Mouse (Mus musculus): ENCODE data around the gene Fam19a2. TPM values are rescaled to one million over a fixed set of nuclear protein-coding genes. Genes with fewer than 3 reads are reported as not detected.

The Fam19a2 gene
- 3.1 and 3.7 TPM in 2 replicates for polyA plus RNA-seq (2016; fragmentation: Nextera tagmentation; extraction: Ambion mirVana)

- Histone ChIP-seq H3K27me3 (ENCODE audit: insufficient read depth, poor library complexity, severe bottlenecking) (peaks cover 40% of the 10 kb centered on the region), H3K4me3 (peak within 1 kb of the TSS; percentile 62), H3K4me1 (replicated peaks) (peaks cover 24% of the 10 kb centered on the region), H3K36me3 (no peaks in the 10 kb centered on the region), H3K9me3 (no peaks in the 10 kb centered on the region), H3K27ac (peak within 1 kb of the TSS; percentile 72)
- peak; percentile 76 for DNase-seq (ENCODE audit: low spot score)
- WGBS: 3% methylated on average over 12 of the region's 12 CpGs
Observed at GRCm38 (mm10) chr10:123263876-123264309, at the start of gene Fam19a2. Fam19a2 (plus strand) TSS chr10:123263996.

- no peaks in the 10 kb centered on the region for H3K9me3 ChIP-seq
- 89% methylated on average over 5 of the region's 5 CpGs for WGBS
- H3K27ac ChIP-seq: no peak overlapping the region
- no peak overlapping the region for H3K4me3 ChIP-seq
- H3K27me3 ChIP-seq (ENCODE audit: insufficient read depth, poor library complexity, severe bottlenecking): no peaks in the 10 kb centered on the region
- no peaks in the 10 kb centered on the region for H3K36me3 ChIP-seq
- no peaks in the 10 kb centered on the region for H3K4me1 ChIP-seq (replicated peaks)
- no peak for DNase-seq (ENCODE audit: low spot score)
Observed at GRCm38 (mm10) chr10:123222785-123223184, 41.0 kb upstream of the Fam19a2 start.

DNA sequence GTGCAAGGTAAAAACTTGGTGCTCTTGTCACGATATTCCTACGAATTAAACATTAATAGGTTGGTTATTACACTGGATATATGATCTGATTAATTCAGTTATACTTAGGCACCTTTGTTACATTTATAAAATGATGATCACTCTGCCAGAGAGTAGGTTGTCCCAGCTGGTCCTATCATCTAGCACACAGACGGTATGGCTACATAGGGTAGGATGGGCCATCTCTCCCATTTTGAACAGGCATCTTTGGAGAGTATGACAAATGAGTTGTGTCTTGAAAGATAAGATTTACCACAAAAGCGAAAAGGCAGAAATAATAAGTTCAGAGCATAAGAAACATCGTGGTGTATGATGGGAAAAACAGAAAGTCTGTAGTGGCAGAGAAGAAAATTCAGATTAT, 34.4 kb upstream of the Fam19a2 start:
- no peak for DNase-seq (ENCODE audit: low spot score)
- no peaks in the 10 kb centered on the region for H3K4me1 ChIP-seq (replicated peaks)
- WGBS: 89% methylated on average over 5 of the region's 5 CpGs
- H3K36me3 ChIP-seq: no peaks in the 10 kb centered on the region
- H3K4me3 ChIP-seq: no peak overlapping the region
- no peak overlapping the region for H3K27ac ChIP-seq
- no peaks in the 10 kb centered on the region for H3K27me3 ChIP-seq (ENCODE audit: insufficient read depth, poor library complexity, severe bottlenecking)
- H3K9me3 ChIP-seq: no peaks in the 10 kb centered on the region

DNA sequence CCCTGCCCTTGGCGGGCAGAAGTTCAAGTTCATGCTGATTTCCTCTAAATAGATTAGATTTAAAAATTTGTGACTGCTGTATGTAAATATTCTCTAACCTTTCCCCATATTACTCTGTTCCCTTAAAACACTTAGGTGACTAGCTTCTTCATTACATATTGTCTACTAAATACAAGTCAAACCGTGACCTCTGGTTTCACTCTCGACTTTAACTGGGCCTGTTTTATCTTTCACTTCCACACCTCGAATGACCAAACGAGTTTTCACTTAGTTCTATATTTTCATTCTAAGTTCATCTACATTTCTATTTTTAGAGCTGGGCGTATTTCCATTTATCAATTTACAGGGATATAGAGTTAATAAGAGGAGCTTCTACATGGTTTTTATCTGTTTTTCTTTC, 15.7 kb upstream of the Fam19a2 start:
- H3K9me3 ChIP-seq: no peaks in the 10 kb centered on the region
- 89% methylated on average over 6 of the region's 6 CpGs for WGBS

DNA sequence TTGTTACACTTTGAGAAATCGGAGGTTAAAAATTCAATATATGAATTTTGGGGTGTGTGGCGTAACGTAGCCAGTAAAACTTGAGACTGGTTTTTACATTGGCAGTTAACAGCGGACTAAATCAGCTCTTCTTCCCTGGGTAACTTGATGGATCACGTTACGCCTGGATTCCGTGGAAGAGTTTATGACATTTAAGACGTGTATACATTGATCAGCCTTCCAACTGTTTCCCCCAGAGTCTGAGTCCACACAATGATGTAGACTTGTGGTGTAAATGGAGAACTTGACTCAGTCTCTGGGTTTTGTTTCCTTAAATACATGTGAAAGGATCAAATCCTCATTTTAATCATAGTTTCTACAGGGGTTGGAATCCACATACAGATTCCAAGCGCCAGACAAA, 11.9 kb upstream of the Fam19a2 start:
- H3K4me3 ChIP-seq: no peak overlapping the region
- H3K36me3 ChIP-seq: no peaks in the 10 kb centered on the region
- 0 out of 2 replicates have a peak, but pooled peaks cover 2% of the 10 kb centered on the region for H3K9me3 ChIP-seq
- no peak for DNase-seq (ENCODE audit: low spot score)
- no peaks in the 10 kb centered on the region for H3K4me1 ChIP-seq (replicated peaks)
- no peak overlapping the region for H3K27ac ChIP-seq
- whole genome bisulfite sequencing: 83% methylated on average over 9 of the region's 9 CpGs
- no peaks in the 10 kb centered on the region for H3K27me3 ChIP-seq (ENCODE audit: insufficient read depth, poor library complexity, severe bottlenecking)

More for the DNA sequence above, 15.7 kb upstream of the Fam19a2 start:
- Histone ChIP-seq H3K4me1 (replicated peaks) (no peaks in the 10 kb centered on the region), H3K4me3 (no peak overlapping the region), H3K27me3 (ENCODE audit: insufficient read depth, poor library complexity, severe bottlenecking) (no peaks in the 10 kb centered on the region), H3K27ac (no peak overlapping the region), H3K36me3 (no peaks in the 10 kb centered on the region)
- no peak for DNase-seq (ENCODE audit: low spot score)

- Histone ChIP-seq H3K36me3 (no peaks in the 10 kb centered on the region), H3K27ac (no peak overlapping the region)
- DNase-seq (ENCODE audit: low spot score): no peak
Observed at GRCm38 (mm10) chr10:123254299-123254698, 9.5 kb upstream of the Fam19a2 start.

DNA sequence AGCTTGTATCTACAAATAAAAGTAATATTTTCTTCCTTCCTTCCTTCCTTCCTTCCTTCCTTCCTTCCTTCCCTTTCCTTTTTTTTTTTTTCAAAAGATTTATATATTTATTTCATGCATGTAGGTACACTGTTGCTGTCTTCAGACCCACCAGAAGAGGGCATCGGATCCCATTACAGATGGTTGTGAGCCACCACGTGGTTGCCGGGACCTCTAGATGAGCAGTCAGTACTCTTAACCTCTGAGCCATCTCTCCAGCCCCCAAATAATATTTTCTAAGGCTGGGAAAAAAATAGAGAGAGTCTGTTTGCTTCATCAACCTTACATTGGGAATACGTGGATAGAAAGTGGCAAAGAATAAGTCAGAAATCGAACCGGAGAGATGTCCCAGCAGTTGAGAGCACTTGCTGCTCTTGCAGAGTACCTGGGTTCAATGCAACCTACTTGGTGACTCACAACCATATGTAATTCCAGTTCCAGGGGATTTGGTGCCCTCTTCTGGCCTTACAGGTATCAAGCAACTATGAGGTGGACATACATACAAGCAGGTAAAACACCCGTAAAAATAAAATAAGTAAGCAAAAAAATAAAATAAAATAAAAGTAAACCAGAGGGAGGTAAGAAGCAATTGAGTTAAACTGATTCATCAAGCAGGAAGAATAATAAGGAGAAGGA, 8.0 kb upstream of the Fam19a2 start:
- Histone ChIP-seq H3K9me3 (0 out of 2 replicates have a peak, but pooled peaks cover 2% of the 10 kb centered on the region), H3K27me3 (ENCODE audit: insufficient read depth, poor library complexity, severe bottlenecking) (no peaks in the 10 kb centered on the region), H3K4me3 (no peak overlapping the region), H3K36me3 (no peaks in the 10 kb centered on the region), H3K4me1 (replicated peaks) (no peaks in the 10 kb centered on the region), H3K27ac (no peak overlapping the region)
- no peak for DNase-seq (ENCODE audit: low spot score)
- 78% methylated on average over 7 of the region's 7 CpGs for WGBS

More at GRCm38 (mm10) chr10:123254299-123254698, 9.5 kb upstream of the Fam19a2 start:
- Histone ChIP-seq H3K4me3 (no peak overlapping the region), H3K9me3 (0 out of 2 replicates have a peak, but pooled peaks cover 2% of the 10 kb centered on the region), H3K4me1 (replicated peaks) (no peaks in the 10 kb centered on the region), H3K27me3 (ENCODE audit: insufficient read depth, poor library complexity, severe bottlenecking) (no peaks in the 10 kb centered on the region)
- WGBS: 42% methylated on average over 5 of the region's 5 CpGs

DNA sequence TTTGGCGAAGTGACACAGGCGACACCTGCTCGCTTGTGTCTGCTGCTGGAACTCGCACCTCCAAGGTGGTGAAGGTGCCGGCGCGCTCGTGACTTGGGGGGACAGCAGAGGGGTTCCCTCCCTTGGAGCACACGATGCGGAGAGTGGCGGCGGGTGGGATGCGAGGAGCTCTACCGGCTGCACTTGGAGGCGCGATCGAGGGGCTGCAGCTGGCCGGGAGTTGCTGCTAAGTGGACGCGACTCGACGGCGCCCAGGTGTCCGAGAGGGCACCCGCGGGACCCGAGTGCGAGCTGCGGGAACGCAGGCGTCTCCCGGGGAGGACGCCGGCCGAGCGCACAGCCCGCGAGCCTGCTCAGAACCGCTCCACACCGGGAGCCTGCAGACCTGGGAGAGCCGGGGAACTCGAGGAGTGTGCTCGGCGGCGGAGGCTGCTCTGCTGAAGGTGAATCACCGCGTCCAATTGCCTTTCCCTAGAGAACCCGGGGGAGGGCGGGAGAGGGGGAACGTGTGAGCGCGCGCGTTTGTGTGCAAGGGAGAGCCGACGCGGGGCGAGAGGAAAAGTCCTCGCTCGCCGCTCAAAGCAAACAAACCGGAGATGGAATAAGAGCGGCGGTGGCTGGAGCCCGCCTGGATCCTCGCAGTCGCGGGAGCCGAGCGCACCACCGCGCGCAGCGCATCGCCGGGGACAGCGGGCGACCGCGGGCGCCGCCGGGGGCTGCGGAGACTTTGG, 830 bp downstream of the Fam19a2 start:
- H3K4me1 ChIP-seq (replicated peaks): peaks cover 24% of the 10 kb centered on the region
- no peaks in the 10 kb centered on the region for H3K9me3 ChIP-seq
- peak; percentile 69 for DNase-seq (ENCODE audit: low spot score)
- H3K27ac ChIP-seq: peak overlapping the region; percentile 72
- H3K27me3 ChIP-seq (ENCODE audit: insufficient read depth, poor library complexity, severe bottlenecking): peaks cover 40% of the 10 kb centered on the region
- WGBS: under 1% methylated on average over 84 of the region's 84 CpGs
- H3K36me3 ChIP-seq: no peaks in the 10 kb centered on the region
- peak overlapping the region; percentile 62 for H3K4me3 ChIP-seq

- peak overlapping the region; percentile 62 for H3K4me3 ChIP-seq
- WGBS: under 1% methylated on average over 50 of the region's 50 CpGs
- DNase-seq (ENCODE audit: low spot score): peak; percentile 49
- peak overlapping the region; percentile 72 for H3K27ac ChIP-seq
- H3K4me1 ChIP-seq (replicated peaks): peaks cover 24% of the 10 kb centered on the region
- no peaks in the 10 kb centered on the region for H3K9me3 ChIP-seq
- H3K36me3 ChIP-seq: no peaks in the 10 kb centered on the region
- peaks cover 40% of the 10 kb centered on the region for H3K27me3 ChIP-seq (ENCODE audit: insufficient read depth, poor library complexity, severe bottlenecking)
Observed at GRCm38 (mm10) chr10:123265241-123265790, 1.5 kb downstream of the Fam19a2 start.

DNA sequence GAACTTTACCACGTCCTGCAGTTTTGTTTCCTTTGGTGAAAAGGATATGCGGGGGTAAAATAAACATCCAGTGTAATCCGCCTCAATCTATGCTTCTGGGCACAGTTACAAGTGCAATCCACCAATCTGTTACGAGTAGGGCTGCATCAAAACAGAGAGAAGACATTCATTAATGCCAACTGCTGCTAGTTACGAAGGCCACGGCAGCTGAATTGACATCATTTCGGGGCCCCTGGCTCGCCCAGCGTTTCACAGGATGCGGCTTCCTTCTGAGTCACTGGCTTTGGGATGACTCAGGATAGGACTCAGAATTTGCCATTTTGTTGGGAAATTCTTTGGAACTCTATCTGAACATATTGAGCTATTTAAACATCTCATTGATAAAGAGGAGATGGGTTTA, 4.8 kb downstream of the Fam19a2 start:
- H3K36me3 ChIP-seq: no peaks in the 10 kb centered on the region
- DNase-seq (ENCODE audit: low spot score): no peak
- WGBS: 79% methylated on average over 10 of the region's 10 CpGs
- peaks cover 40% of the 10 kb centered on the region for H3K27me3 ChIP-seq (ENCODE audit: insufficient read depth, poor library complexity, severe bottlenecking)
- H3K4me3 ChIP-seq: no peak overlapping the region
- H3K9me3 ChIP-seq: no peaks in the 10 kb centered on the region
- H3K4me1 ChIP-seq (replicated peaks): peaks cover 24% of the 10 kb centered on the region
- H3K27ac ChIP-seq: no peak overlapping the region

DNA sequence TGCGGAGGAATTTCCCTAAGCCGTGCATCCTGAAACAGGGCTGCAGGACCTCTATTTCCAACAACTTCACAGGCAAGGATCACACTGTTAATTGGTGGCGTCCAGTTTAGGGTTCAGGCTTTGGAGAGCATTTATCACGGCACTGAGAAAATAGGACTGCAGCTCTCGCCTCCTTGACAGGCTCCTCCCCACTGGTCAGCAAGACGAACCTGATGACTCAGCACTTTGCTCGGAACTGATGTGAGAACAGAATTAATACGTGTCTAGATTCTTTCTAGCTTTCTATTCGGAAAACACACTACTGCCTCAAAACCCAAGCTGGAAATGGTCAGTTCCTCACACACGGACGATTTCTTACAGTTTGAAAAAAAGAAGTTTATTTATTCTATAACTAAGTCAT, 10.8 kb downstream of the Fam19a2 start:
- Histone ChIP-seq H3K27ac (no peak overlapping the region), H3K9me3 (no peaks in the 10 kb centered on the region), H3K4me1 (replicated peaks) (no peaks in the 10 kb centered on the region), H3K27me3 (ENCODE audit: insufficient read depth, poor library complexity, severe bottlenecking) (no peaks in the 10 kb centered on the region), H3K4me3 (no peak overlapping the region), H3K36me3 (no peaks in the 10 kb centered on the region)
- no peak for DNase-seq (ENCODE audit: low spot score)
- WGBS: 76% methylated on average over 11 of the region's 11 CpGs

DNA sequence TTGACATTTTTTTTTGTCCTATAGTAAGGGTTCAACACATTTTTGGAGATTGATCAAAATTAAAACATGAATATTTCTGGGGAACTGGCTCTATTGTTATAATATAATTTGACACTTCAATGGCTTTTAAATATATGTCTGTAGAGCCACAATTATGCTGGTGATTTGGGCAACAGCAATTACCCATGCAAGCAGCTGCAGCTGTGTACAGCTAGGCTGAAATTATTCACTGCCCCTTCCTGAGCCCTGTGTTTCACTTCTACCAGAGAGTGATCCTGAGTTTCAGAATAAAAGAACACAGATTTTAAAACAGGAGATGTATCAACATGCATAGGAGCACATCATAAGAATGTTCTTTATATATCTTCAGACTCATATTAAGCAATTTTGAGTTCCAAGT, 43.5 kb downstream of the Fam19a2 start:
- H3K4me3 ChIP-seq: no peak overlapping the region
- no peaks in the 10 kb centered on the region for H3K4me1 ChIP-seq (replicated peaks)
- no peaks in the 10 kb centered on the region for H3K9me3 ChIP-seq
- no peaks in the 10 kb centered on the region for H3K36me3 ChIP-seq
- no peak overlapping the region for H3K27ac ChIP-seq
- DNase-seq (ENCODE audit: low spot score): no peak
- H3K27me3 ChIP-seq (ENCODE audit: insufficient read depth, poor library complexity, severe bottlenecking): no peaks in the 10 kb centered on the region

GRCm38 (mm10) chr10:123326271-123326670, 62.5 kb downstream of the Fam19a2 start:
- no peak overlapping the region for H3K27ac ChIP-seq
- no peaks in the 10 kb centered on the region for H3K4me1 ChIP-seq (replicated peaks)
- no peaks in the 10 kb centered on the region for H3K36me3 ChIP-seq
- WGBS: 92% methylated on average over 3 of the region's 3 CpGs
- no peaks in the 10 kb centered on the region for H3K9me3 ChIP-seq
- no peaks in the 10 kb centered on the region for H3K27me3 ChIP-seq (ENCODE audit: insufficient read depth, poor library complexity, severe bottlenecking)
- no peak for DNase-seq (ENCODE audit: low spot score)
- no peak overlapping the region for H3K4me3 ChIP-seq
